Mouse (Mus musculus) bone marrow macrophage, adult 2 months (primary cell): Measurements from ENCODE around the gene Stac.

Source experiments
- CTCF ChIP-seq: IDR thresholded peaks from 2 replicates; pipeline ENCODE4 v1.5.1; 2012; ENCODE audit warnings: low read depth, mild to moderate bottlenecking, low read length, moderate library complexity
- POLR2A ChIP-seq: IDR thresholded peaks from 2 replicates; pipeline ENCODE4 v1.6.1; 2012; ENCODE audit warnings: mild to moderate bottlenecking, low read depth, low read length, borderline replicate concordance

- TF ChIP-seq CTCF (no peak), POLR2A (no peak)
Measured at GRCm38 (mm10) chr9:111523871-111524270, 166.3 kb downstream of the Stac start.
